10 mouse cellular contexts compared by ENCODE assay signal in genomic region chr15:68417142-68417541, GRCm38 (mm10).
"Had no signal": no experiment of that assay in that cellular context is flagged by ENCODE, and none has a peak within 500 bp of the region (broad histone marks: within the 10 kb centered on the region; RNA-seq: fewer than 3 reads in every experiment).

No protein-coding gene starts in this region.

- ATAC-seq: liver, embryonic 12.5 days; midbrain, embryonic 16.5 days had no signal

- H3K9ac ChIP-seq: limb, embryonic 15.5 days; liver, embryonic 12.5 days; lung, embryonic 15.5 days had no signal

- H3K4me1 ChIP-seq: limb, embryonic 15.5 days; liver, embryonic 12.5 days; lung, embryonic 15.5 days had no signal

- H3K9me3 ChIP-seq: limb, embryonic 15.5 days; liver, embryonic 12.5 days; lung, embryonic 15.5 days had no signal

- H3K27ac ChIP-seq: limb, embryonic 15.5 days; liver, embryonic 12.5 days; lung, embryonic 15.5 days; stomach, postnatal 0 days had no signal

- DNase-seq: kidney, adult 8-10 months; kidney, postnatal 25 days; lung, postnatal 14 days; right cerebral cortex, postnatal 14 days; thymus, postnatal 4 days had no signal

- H3K4me3 ChIP-seq: limb, embryonic 15.5 days; liver, embryonic 12.5 days; lung, embryonic 15.5 days had no signal

- H3K36me3 ChIP-seq: limb, embryonic 15.5 days; liver, embryonic 12.5 days; lung, embryonic 15.5 days had no signal

- H3K27me3 ChIP-seq: limb, embryonic 15.5 days; liver, embryonic 12.5 days; lung, embryonic 15.5 days had no signal

- H3K4me2 ChIP-seq: limb, embryonic 15.5 days; liver, embryonic 12.5 days; lung, embryonic 15.5 days had no signal
